Mouse (Mus musculus) layer of hippocampus, adult 6 months (tissue): Measurements from ENCODE around the gene Ift88. TPM values are rescaled to one million over a fixed set of nuclear protein-coding genes. Genes with fewer than 3 reads are reported as not detected.

ENCODE experiments used
- long read RNA-seq, 2 experiments: library from polyadenylated mRNA; unstranded; transcript quantifications; one replicate each; pipeline ENCODE4 v2.0.0; 2019 to 2020
- polyA plus RNA-seq: library from polyadenylated mRNA; unstranded; fragments of <200 nt; fragmentation: Nextera tagmentation; gene quantifications from 2 replicates; pipeline ENCODE4 v1.2.3, GENCODE M21; 2021

Ift88 gene
- 10.4 and 17.6 TPM in 2 replicates for polyA plus RNA-seq
- long read RNA-seq, experiment 1, partial matches to known transcripts: 7 of 12 reads
- long read RNA-seq, experiment 1, other reads (novel, unspliced or antisense): 3 of 12 reads
- long read RNA-seq, experiment 2, transcript Ift88-201 (26 exons, 3,088 nt): major isoform, 57 of 100 reads
- long read RNA-seq, experiment 2, partial matches to known transcripts: 8 of 100 reads
- long read RNA-seq, experiment 2, other reads (novel, unspliced or antisense): 35 of 100 reads

GRCm38 (mm10) chr14:57423432-57424211 is at the start of gene Ift88:
Ift88 (plus strand) TSS chr14:57424062.

GRCm38 (mm10) chr14:57398065-57398757 is 25.7 kb upstream of the Ift88 start, which contains the start of gene Cryl1:
Cryl1 (minus strand) TSS chr14:57398529.

GRCm38 (mm10) chr14:57524671-57525387 is 101.0 kb downstream of the Ift88 start, which contains the start of gene Il17d:
Il17d (plus strand) TSS chr14:57524777.

Other genes starting within 250 kb of the Ift88 start
- 35.1 and 40.7 TPM in 2 replicates for gene Cryl1, start 25.5 kb upstream of the Ift88 start, polyA plus RNA-seq
- gene Il17d, start 100.7 kb downstream of the Ift88 start, polyA plus RNA-seq: 1.2 and 1.9 TPM in 2 replicates
- gene Eef1akmt1, start 147.6 kb downstream of the Ift88 start, polyA plus RNA-seq: 112 and 119 TPM in 2 replicates
- 1.1 and 1.6 TPM in 2 replicates for gene Xpo4, start 241.4 kb downstream of the Ift88 start, polyA plus RNA-seq